29 mouse cellular contexts compared by ENCODE assay signal in genomic region chr19:12806214-12806613, GRCm38 (mm10). TPM values are rescaled to one million over a fixed set of nuclear protein-coding genes. Genes with fewer than 3 reads are reported as not detected.
A peak's percentile ranks its signal among the peaks of the same experiment; 100 is the strongest.
DNase-seq lines count a peak whose midpoint lies in the region; ATAC-seq and TF ChIP-seq lines count a peak whose summit lies in the region.
"Had no signal": no experiment of that assay in that cellular context is flagged by ENCODE, and none has a peak within 500 bp of the region (broad histone marks: within the 10 kb centered on the region; RNA-seq: fewer than 3 reads in every experiment).

No protein-coding gene starts in this region.

- H3K9me3 ChIP-seq in lung, postnatal 0 days (ENCODE audit: low read length): no peaks in the 10 kb centered on the region
- H3K9me3 ChIP-seq: heart, embryonic 13.5 days; kidney, embryonic 15.5 days; limb, embryonic 12.5 days; liver, embryonic 13.5 days; stomach, embryonic 15.5 days had no signal

- H3K36me3 ChIP-seq in spleen, adult 2 months (ENCODE audit: control insufficient read depth, insufficient read depth, low read length): peaks cover 8% of the 10 kb centered on the region
- H3K36me3 ChIP-seq in lung, postnatal 0 days (ENCODE audit: insufficient read depth, low read length): no peaks in the 10 kb centered on the region
- H3K36me3 ChIP-seq: heart, embryonic 13.5 days; kidney, embryonic 15.5 days; limb, embryonic 12.5 days; liver, embryonic 13.5 days; stomach, embryonic 15.5 days had no signal

- no peak for TF ChIP-seq EP300 in lung, postnatal 0 days (IDR thresholded peaks at IDR 0.05)

- no peaks in the 10 kb centered on the region for H3K27me3 ChIP-seq in spleen, adult 2 months (ENCODE audit: control insufficient read depth, insufficient read depth, low read length)
- no peaks in the 10 kb centered on the region for H3K27me3 ChIP-seq in lung, postnatal 0 days (replicated peaks; ENCODE audit: insufficient read depth, low read length)
- H3K27me3 ChIP-seq: heart, embryonic 13.5 days; kidney, embryonic 15.5 days; limb, embryonic 12.5 days; liver, embryonic 13.5 days; Patski; stomach, embryonic 15.5 days had no signal

- WGBS in spleen, adult 2 months: 34% methylated on average over 2 of the region's 2 CpGs
- WGBS in lung, postnatal 0 days: 60% methylated on average over 2 of the region's 2 CpGs

- no peak overlapping the region for H3K4me2 ChIP-seq in lung, postnatal 0 days (replicated peaks; ENCODE audit: low read depth, low read length)
- H3K4me2 ChIP-seq: heart, embryonic 13.5 days; hindbrain, embryonic 14.5 days; kidney, embryonic 15.5 days; limb, embryonic 12.5 days; liver, embryonic 13.5 days; stomach, embryonic 15.5 days had no signal

- H3K9ac ChIP-seq in lung, postnatal 0 days (replicated peaks; ENCODE audit: low read depth): no peak overlapping the region
- H3K9ac ChIP-seq: heart, embryonic 13.5 days; hindbrain, embryonic 14.5 days; kidney, embryonic 15.5 days; limb, embryonic 12.5 days; liver, embryonic 13.5 days; stomach, embryonic 15.5 days had no signal

- ATAC-seq in hematopoietic stem cell, adult 5-6 weeks (replicated peaks in 1 of 2; ENCODE audit: insufficient read depth in 1 of 2, low FRiP score in 2 of 2, low TSS enrichment in 1 of 2, low read depth in 1 of 2, poor library complexity in 2 of 2, severe bottlenecking in 2 of 2): peak; percentile 64 to 76
- ATAC-seq in lung, postnatal 0 days: no peak
- ATAC-seq: intestine, postnatal 0 days; midbrain, embryonic 16.5 days; Patski had no signal

- no peak overlapping the region for H3K4me3 ChIP-seq in spleen, adult 2 months (ENCODE audit: extremely low read depth, insufficient read depth, insufficient read length)
- H3K4me3 ChIP-seq in lung, postnatal 0 days (ENCODE audit: low read depth, low read length): no peak overlapping the region
- H3K4me3 ChIP-seq: heart, embryonic 13.5 days; kidney, embryonic 15.5 days; limb, embryonic 12.5 days; liver, embryonic 13.5 days; stomach, embryonic 15.5 days had no signal

- no peak for DNase-seq in spleen, adult 2 months (ENCODE audit: low read depth in 1 of 2, low spot score in 2 of 2)
- DNase-seq in spleen, postnatal 36 days (ENCODE audit: low spot score in 2 of 2): no peak
- DNase-seq in CD4-positive, CD25-positive, alpha-beta regulatory T cell, adult 2 months (ENCODE audit: low read depth, low spot score): peak; percentile 62
- peak; percentile 17 to 37 for DNase-seq in natural killer cell, adult 2 months (ENCODE audit: low spot score in 2 of 2)
- DNase-seq in layer of hippocampus, postnatal 14 days (ENCODE audit: low spot score in 2 of 2): no peak
- no peak for DNase-seq in ovary, postnatal 14 days (ENCODE audit: low spot score)
- DNase-seq in lung, postnatal 0 days (ENCODE audit: low spot score): no peak
- DNase-seq: adrenal gland, postnatal 25 days; cerebellum, adult 11-12 months; cerebellum, postnatal 25 days; gastrocnemius, postnatal 10 days; kidney, postnatal 4 days; layer of hippocampus, adult 9-11 months; liver, embryonic 13.5 days; thymus, adult 18-20 months had no signal

- peak overlapping the region; percentile 50; the same call in 1 of the 2 replicates for H3K27ac ChIP-seq in spleen, adult 2 months (ENCODE audit: insufficient read depth, low read length)
- no peak overlapping the region for H3K27ac ChIP-seq in lung, postnatal 0 days (ENCODE audit: low read length)
- H3K27ac ChIP-seq: heart, embryonic 13.5 days; hindbrain, embryonic 14.5 days; kidney, embryonic 15.5 days; limb, embryonic 12.5 days; liver, embryonic 13.5 days; stomach, embryonic 15.5 days had no signal

- peaks cover 6% of the 10 kb centered on the region for H3K4me1 ChIP-seq in spleen, adult 2 months (ENCODE audit: control insufficient read depth, insufficient read depth, insufficient read length)
- H3K4me1 ChIP-seq in lung, postnatal 0 days (ENCODE audit: insufficient read depth, low read depth, low read length): no peaks in the 10 kb centered on the region
- H3K4me1 ChIP-seq: heart, embryonic 13.5 days; kidney, embryonic 15.5 days; limb, embryonic 12.5 days; liver, embryonic 13.5 days; stomach, embryonic 15.5 days had no signal

- no peak for TF ChIP-seq CTCF in spleen, adult 2 months (IDR thresholded peaks at IDR 0.05; ENCODE audit: extremely low read depth, insufficient read depth, insufficient read length, insufficient replicate concordance)
- no peak for TF ChIP-seq CTCF in lung, postnatal 0 days (IDR thresholded peaks at IDR 0.05)

- TF ChIP-seq POLR2A in spleen, adult 2 months (IDR thresholded peaks at IDR 0.05; ENCODE audit: low read depth, low read length): no peak

RNA-seq across cellular contexts. Expression of gene Lpxn, which starts 10.2 kb away (rescaled TPM):
- 25.1 and 29.6 TPM in 2 replicates for polyA plus RNA-seq in spleen, adult 2 months (2012; rRNA removed)
- 4.4 and 5.2 TPM in 2 replicates for total RNA-seq in hematopoietic stem cell, adult 5-6 weeks (2017)
- 1 to 10 TPM; 1.9 to 2.0 TPM for total RNA-seq in layer of hippocampus, postnatal 14 days (2021)
- polyA plus RNA-seq in lung, postnatal 0 days (2015; fragmentation: Nextera tagmentation; extraction: Ambion mirVana): 2.9 and 3.7 TPM in 2 replicates

RNA-seq across cellular contexts. Expression of gene Zfp91, which starts 10.3 kb away (rescaled TPM):
- polyA plus RNA-seq in spleen, adult 2 months (2012; rRNA removed): 7.2 and 7.5 TPM in 2 replicates
- total RNA-seq in hematopoietic stem cell, adult 5-6 weeks (2017): 112 and 128 TPM in 2 replicates
- 10 to 100 TPM; 89.1 to 95.0 TPM for total RNA-seq in layer of hippocampus, postnatal 14 days (2021)
- polyA plus RNA-seq in lung, postnatal 0 days (2015; fragmentation: Nextera tagmentation; extraction: Ambion mirVana): 12.0 and 12.6 TPM in 2 replicates

RNA-seq across cellular contexts. Expression of gene Gm5244, which starts 40.3 kb away (rescaled TPM):
- polyA plus RNA-seq in spleen, adult 2 months (2012; rRNA removed): 0.18 TPM in 1 of 2 replicates, not detected in the other
- not detected in 2 replicates for total RNA-seq in hematopoietic stem cell, adult 5-6 weeks (2017)
- not detected for total RNA-seq in layer of hippocampus, postnatal 14 days (2021)
- not detected in 2 replicates for polyA plus RNA-seq in lung, postnatal 0 days (2015; fragmentation: Nextera tagmentation; extraction: Ambion mirVana)
- total RNA-seq: adrenal gland, postnatal 25 days; ES-E14; gastrocnemius, postnatal 10 days; heart, postnatal 25 days had no signal
- polyA plus RNA-seq: C2C12; forebrain, embryonic 11.5 days; heart, embryonic 13.5 days; hindbrain, embryonic 14.5 days; intestine, postnatal 0 days; kidney, embryonic 15.5 days; limb, embryonic 12.5 days; liver, embryonic 13.5 days; midbrain, embryonic 16.5 days; neural tube, embryonic 11.5 days; Patski; stomach, embryonic 15.5 days had no signal

RNA-seq across cellular contexts. Expression of gene Cntf, which starts 40.8 kb away (rescaled TPM):
- polyA plus RNA-seq in spleen, adult 2 months (2012; rRNA removed): 0.40 and 0.82 TPM in 2 replicates
- total RNA-seq in hematopoietic stem cell, adult 5-6 weeks (2017): 0.63 and 1.1 TPM in 2 replicates
- 1 to 10 TPM; 3.0 to 4.7 TPM for total RNA-seq in layer of hippocampus, postnatal 14 days (2021)
- 0.91 and 0.93 TPM in 2 replicates for polyA plus RNA-seq in lung, postnatal 0 days (2015; fragmentation: Nextera tagmentation; extraction: Ambion mirVana)

RNA-seq across cellular contexts. Expression of gene Olfr1444, which starts 50.9 kb away (rescaled TPM):
- polyA plus RNA-seq in spleen, adult 2 months (2012; rRNA removed): 0.16 and 0.20 TPM in 2 replicates
- total RNA-seq in hematopoietic stem cell, adult 5-6 weeks (2017): not detected in 2 replicates
- total RNA-seq in layer of hippocampus, postnatal 14 days (2021): not detected
- polyA plus RNA-seq in lung, postnatal 0 days (2015; fragmentation: Nextera tagmentation; extraction: Ambion mirVana): not detected in 2 replicates
- total RNA-seq: adrenal gland, postnatal 25 days; ES-E14; gastrocnemius, postnatal 10 days; heart, postnatal 25 days had no signal
- polyA plus RNA-seq: C2C12; forebrain, embryonic 11.5 days; heart, embryonic 13.5 days; hindbrain, embryonic 14.5 days; intestine, postnatal 0 days; kidney, embryonic 15.5 days; limb, embryonic 12.5 days; liver, embryonic 13.5 days; midbrain, embryonic 16.5 days; neural tube, embryonic 11.5 days; Patski; stomach, embryonic 15.5 days had no signal

Comparison
In these comparisons a context has a peak if more than half of its experiments do, and no peak if none do; other contexts are left out.
1. DNase-seq: peak in CD4-positive, CD25-positive, alpha-beta regulatory T cell, adult 2 months (single experiment) and natural killer cell, adult 2 months (2 of 2); none in spleen, adult 2 months (0 of 2), spleen, postnatal 36 days (0 of 2), layer of hippocampus, postnatal 14 days (0 of 2), ovary, postnatal 14 days (single experiment) and lung, postnatal 0 days (single experiment).